Mouse (Mus musculus): ENCODE data around the gene Slc38a6. TPM values are rescaled to one million over a fixed set of nuclear protein-coding genes. Genes with fewer than 3 reads are reported as not detected.

The Slc38a6 gene
- total and polyA plus RNA-seq, 2 experiments from 2014 or later, result 9.2 to 20.2 TPM

DNA sequence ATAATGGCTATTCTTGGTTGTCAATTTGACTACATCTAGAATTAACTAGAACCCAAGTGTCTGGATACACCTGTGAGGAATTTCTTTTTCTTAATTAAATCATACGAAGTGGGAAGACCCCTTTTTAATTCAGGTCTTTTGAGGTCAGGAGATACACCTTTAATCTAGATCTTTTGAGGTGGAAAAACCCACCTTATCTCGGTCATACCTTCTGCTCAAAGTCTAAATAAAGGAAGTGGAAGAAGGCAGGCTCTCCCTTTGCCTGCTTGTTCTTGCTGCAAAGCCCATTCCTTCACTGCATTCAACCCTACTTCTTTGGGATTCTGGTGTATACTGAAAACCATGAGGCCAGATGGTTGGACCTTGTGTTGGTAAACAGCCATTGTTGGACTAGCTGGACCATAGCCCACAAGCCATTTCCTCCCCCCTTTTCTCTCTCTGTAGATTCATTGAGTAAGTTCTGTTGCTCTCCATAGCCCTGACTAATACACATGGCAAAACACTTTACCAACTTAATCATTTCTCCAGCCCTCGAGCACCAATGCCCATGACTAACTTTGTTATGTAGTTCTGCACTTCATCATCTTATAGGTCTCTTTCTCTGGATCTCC, 115.0 kb downstream of the Slc38a6 start:
- Histone ChIP-seq H3K27me3 (ENCODE audit: insufficient read depth, low read length) (no peaks in the 10 kb centered on the region), H3K4me3 (ENCODE audit: low read depth, low read length) (no peak overlapping the region), H3K9me3 (ENCODE audit: low read length) (no peaks in the 10 kb centered on the region), H3K4me2 (ENCODE audit: low read depth) (no peak overlapping the region), H3K27ac (ENCODE audit: low read depth, low read length) (no peak overlapping the region), H3K36me3 (ENCODE audit: insufficient read depth) (no peaks in the 10 kb centered on the region), H3K9ac (no peak overlapping the region), H3K4me1 (ENCODE audit: insufficient read depth) (no peaks in the 10 kb centered on the region)
- DNase-seq (no peak), ATAC-seq (no peak)
- no peak for TF ChIP-seq CTCF (IDR thresholded peaks at IDR 0.05; ENCODE audit: low read depth)
- 78% methylated on average over 3 of the region's 3 CpGs for WGBS

DNA sequence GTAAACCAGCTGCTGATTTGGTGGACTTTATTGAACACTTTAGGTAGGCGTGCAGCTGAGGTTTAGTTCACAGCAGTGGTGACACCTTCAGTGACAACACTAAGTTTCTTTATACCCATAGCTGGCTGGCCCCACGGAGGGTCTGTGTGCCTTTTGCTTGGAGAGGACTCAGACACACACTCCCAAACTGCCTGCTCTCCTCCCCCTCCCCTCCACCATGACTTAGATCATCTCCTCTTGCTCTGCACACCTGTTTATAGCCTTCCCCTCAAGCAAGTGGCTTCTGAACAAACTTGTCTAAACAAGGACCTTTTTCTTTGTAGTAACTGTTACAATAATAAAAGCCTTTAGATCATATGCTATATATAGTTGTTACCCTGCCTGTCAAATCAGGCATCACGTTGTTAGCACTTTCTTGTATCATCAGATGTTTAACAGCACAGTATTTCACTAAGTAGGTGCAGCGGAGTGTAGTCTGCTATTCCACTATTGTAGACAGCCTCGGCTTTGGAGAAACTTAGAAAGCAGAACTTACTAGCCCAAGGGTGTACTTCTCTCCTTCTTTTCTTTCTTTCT, 115.6 kb downstream of the Slc38a6 start:
- H3K27ac ChIP-seq (ENCODE audit: low read depth, low read length), result no peak overlapping the region
- 70% methylated on average over 5 of the region's 5 CpGs for WGBS

DNA sequence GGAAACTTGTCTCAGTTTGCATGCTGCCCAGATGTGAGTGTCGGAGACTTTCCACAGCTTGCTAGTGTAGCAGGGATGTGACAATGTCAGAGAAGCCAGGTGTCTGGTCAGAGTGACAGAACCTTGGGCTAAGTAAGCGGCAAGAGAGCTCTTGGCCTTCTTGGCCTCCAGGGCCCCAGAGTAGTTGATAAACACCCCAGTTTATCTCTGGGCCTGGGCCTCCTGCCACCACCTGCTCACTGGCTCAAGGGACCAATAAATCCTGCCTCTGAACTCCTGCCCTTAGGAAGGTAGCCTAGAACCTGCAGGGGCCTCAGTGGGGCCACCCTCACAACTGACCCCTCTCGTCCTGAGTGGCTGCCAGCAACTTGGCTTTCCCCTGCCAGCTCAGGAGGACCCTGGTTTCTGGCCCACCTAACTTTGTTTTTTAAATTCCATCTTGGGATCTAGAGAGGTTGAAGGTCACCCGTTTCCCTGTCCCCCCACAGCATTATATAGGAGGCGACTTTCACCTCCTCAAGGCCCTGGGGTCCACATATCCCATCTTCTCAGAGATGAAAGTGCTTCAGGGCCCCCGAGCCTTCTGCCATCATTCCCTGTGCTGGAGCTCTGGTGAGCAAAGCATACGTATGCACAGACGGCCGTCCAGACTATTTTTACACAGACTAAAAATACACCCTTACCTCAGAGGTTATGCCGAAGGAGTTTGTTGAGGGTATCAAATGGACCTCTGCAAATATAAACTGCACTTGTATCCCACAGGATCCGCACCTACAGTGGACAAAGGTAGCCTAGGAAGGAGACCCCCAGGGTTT, 116.5 kb downstream of the Slc38a6 start:
- WGBS, result 92% methylated on average over 11 of the region's 11 CpGs
- Histone ChIP-seq H3K9ac (no peak overlapping the region), H3K9me3 (ENCODE audit: low read length) (no peaks in the 10 kb centered on the region), H3K36me3 (ENCODE audit: insufficient read depth) (no peaks in the 10 kb centered on the region), H3K4me2 (ENCODE audit: low read depth) (no peak overlapping the region), H3K27me3 (ENCODE audit: insufficient read depth, low read length) (no peaks in the 10 kb centered on the region), H3K4me1 (ENCODE audit: insufficient read depth) (no peaks in the 10 kb centered on the region), H3K27ac (ENCODE audit: low read depth, low read length) (no peak overlapping the region), H3K4me3 (ENCODE audit: low read depth, low read length) (no peak overlapping the region)
- no peak for DNase-seq
- ATAC-seq, result no peak
- TF ChIP-seq CTCF (IDR thresholded peaks at IDR 0.05; ENCODE audit: low read depth), result no peak

More for the DNA sequence above, 115.6 kb downstream of the Slc38a6 start:
- Histone ChIP-seq H3K4me3 (ENCODE audit: low read depth, low read length) (no peak overlapping the region), H3K4me2 (ENCODE audit: low read depth) (no peak overlapping the region), H3K27me3 (ENCODE audit: insufficient read depth, low read length) (no peaks in the 10 kb centered on the region), H3K4me1 (ENCODE audit: insufficient read depth) (no peaks in the 10 kb centered on the region), H3K36me3 (ENCODE audit: insufficient read depth) (no peaks in the 10 kb centered on the region), H3K9ac (no peak overlapping the region), H3K9me3 (ENCODE audit: low read length) (no peaks in the 10 kb centered on the region)
- no peak for TF ChIP-seq CTCF (IDR thresholded peaks at IDR 0.05; ENCODE audit: low read depth)
- DNase-seq (no peak), ATAC-seq (no peak)

Other genes with a start within 250 kb of the Slc38a6 start
- gene Six1, start 232.9 kb upstream of the Slc38a6 start, total RNA-seq (2014; rRNA removed), result 0.62 and 0.77 TPM in 2 replicates
- gene Six1, start 232.9 kb upstream of the Slc38a6 start, polyA plus RNA-seq (2015; fragmentation: Nextera tagmentation; extraction: Ambion mirVana), result 0.65 TPM in 2 replicates
- 0.31 and 0.43 TPM in 2 replicates for gene Six4, start 173.3 kb upstream of the Slc38a6 start, total RNA-seq (2014; rRNA removed)
- 0.09 and 0.13 TPM in 2 replicates for gene Six4, start 173.3 kb upstream of the Slc38a6 start, polyA plus RNA-seq (2015; fragmentation: Nextera tagmentation; extraction: Ambion mirVana)
- 14.8 and 16.1 TPM in 2 replicates for gene Mnat1, start 163.1 kb upstream of the Slc38a6 start, total RNA-seq (2014; rRNA removed)
- gene Mnat1, start 163.1 kb upstream of the Slc38a6 start, polyA plus RNA-seq (2015; fragmentation: Nextera tagmentation; extraction: Ambion mirVana), result 16.3 and 18.6 TPM in 2 replicates
- 13.3 and 13.9 TPM in 2 replicates for gene Trmt5, start 69 bp upstream of the Slc38a6 start, total RNA-seq (2014; rRNA removed)
- gene Trmt5, start 69 bp upstream of the Slc38a6 start, polyA plus RNA-seq (2015; fragmentation: Nextera tagmentation; extraction: Ambion mirVana), result 12.0 and 12.7 TPM in 2 replicates